Mouse (Mus musculus) embryonic facial prominence, embryonic 14.5 days (tissue): Measurements from ENCODE around the gene Samm50. TPM values are rescaled to one million over a fixed set of nuclear protein-coding genes. Genes with fewer than 3 reads are reported as not detected.

Source experiments
- ATAC-seq: fragments of 200-750 bp; cut with Nextera tagmentation; 2 replicates; pipeline ENCODE4 v1.8.0; 2017; ENCODE audit warnings: low read depth, moderate number of reproducible peaks, moderate TSS enrichment
- DNase-seq: peaks from one replicate; pipeline ENCODE4 v3.0.0-alpha.2; 2015; ENCODE audit warnings: low spot score
- H3K27ac ChIP-seq: fragments of 300-500 bp; sonication (generic); replicated peaks from 2 replicates; pipeline ENCODE4 v1.5.1; 2014; ENCODE audit warnings: low read depth, mild to moderate bottlenecking, low read length, moderate library complexity
- H3K27me3 ChIP-seq: fragments of 300-500 bp; sonication (generic); replicated peaks from 2 replicates; pipeline ENCODE4 v1.6.1; 2014; ENCODE audit warnings: low read length; ENCODE audit not compliant: control insufficient read depth, insufficient read depth
- H3K36me3 ChIP-seq: fragments of 300-500 bp; sonication (generic); 2 replicates; pipeline ENCODE4 v1.6.1; 2014; ENCODE audit warnings: low read length, mixed read lengths; ENCODE audit not compliant: control insufficient read depth, insufficient read depth
- H3K4me1 ChIP-seq: fragments of 300-500 bp; sonication (generic); 2 replicates; pipeline ENCODE4 v1.6.1; 2014; ENCODE audit warnings: antibody characterized with exemption, low read length; ENCODE audit not compliant: control insufficient read depth, insufficient read depth
- H3K4me2 ChIP-seq: fragments of 300-500 bp; sonication (generic); 2 replicates; pipeline ENCODE4 v1.6.1; 2014; ENCODE audit warnings: low read depth, mild to moderate bottlenecking, low read length, moderate library complexity, mixed read lengths
- H3K4me3 ChIP-seq: fragments of 300-500 bp; sonication (generic); 2 replicates; pipeline ENCODE4 v1.5.1; 2014; ENCODE audit warnings: low read depth, mild to moderate bottlenecking, low read length
- H3K9ac ChIP-seq: fragments of 300-500 bp; sonication (generic); 2 replicates; pipeline ENCODE4 v1.6.1; 2014; ENCODE audit warnings: low read depth, mild to moderate bottlenecking, low read length, moderate library complexity, mixed read lengths
- H3K9me3 ChIP-seq: fragments of 300-500 bp; sonication (generic); 2 replicates; pipeline ENCODE4 v1.6.1; 2016; ENCODE audit warnings: low read length; ENCODE audit not compliant: control insufficient read depth
- WGBS: fragments of 180-500 bp; shearing (Covaris S2); extraction: QIAGEN DNeasy Blood & Tissue Kit; methylation state at CpG from one replicate; pipeline ENCODE4 v1.1.7; 2014; 5-methylcytosine and 5-hydroxymethylcytosine counted together
- polyA plus RNA-seq: library from polyadenylated mRNA; unstranded; fragments of >200 nt; fragmentation: Nextera tagmentation; extraction: Ambion mirVana; gene quantifications from 2 replicates; pipeline ENCODE4 v1.2.1, GENCODE M21; 2014

Samm50 gene
- polyA plus RNA-seq, 1 experiment from 2014 or later = 71.1 TPM

DNA sequence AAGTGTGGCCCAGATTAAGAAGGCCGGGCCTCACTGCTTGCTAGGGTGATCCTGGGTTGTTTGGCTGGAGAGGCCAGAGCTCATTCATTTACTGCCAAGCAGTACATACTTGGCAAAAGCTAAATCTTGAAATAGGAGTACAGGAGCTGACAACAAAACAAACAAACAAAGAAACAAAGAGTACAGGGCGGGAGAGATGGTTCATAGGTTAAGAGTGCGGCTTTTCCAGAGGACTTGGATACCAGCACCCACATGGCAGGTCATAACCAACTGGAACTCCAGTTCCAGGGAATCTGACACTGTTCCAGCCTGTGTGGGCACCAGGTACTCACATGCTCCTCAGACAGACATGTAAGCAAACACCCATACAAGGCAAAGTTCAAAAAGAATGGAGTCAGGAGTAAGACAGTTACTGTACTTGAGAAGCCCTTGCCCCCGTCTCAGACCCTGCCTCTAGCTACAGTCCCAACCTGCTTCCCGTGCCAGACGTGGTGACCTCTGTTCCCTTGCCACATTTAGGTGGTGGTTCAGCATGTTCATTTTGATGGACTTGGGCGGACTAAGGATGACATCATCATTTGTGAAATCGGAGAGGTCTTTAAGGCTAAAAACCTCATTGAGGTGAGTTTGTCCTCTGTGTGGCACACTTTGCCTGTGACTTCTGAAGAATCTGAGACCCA is 4.6 kb downstream of the Samm50 start:
- ATAC-seq (no peak), DNase-seq (no peak)
- H3K4me3 ChIP-seq = no peak overlapping the region
- H3K27me3 ChIP-seq = no peaks in the 10 kb centered on the region
- no peak overlapping the region for H3K4me2 ChIP-seq
- no peak overlapping the region for H3K9ac ChIP-seq
- peaks cover 8% of the 10 kb centered on the region; the same call in 1 of the 2 replicates for H3K4me1 ChIP-seq
- H3K36me3 ChIP-seq = peaks cover 57% of the 10 kb centered on the region
- WGBS = 83% methylated on average over 8 of the region's 8 CpGs
- no peak overlapping the region for H3K27ac ChIP-seq
- H3K9me3 ChIP-seq = no peaks in the 10 kb centered on the region

GRCm38 (mm10) chr15:84207327-84207726 is 15.3 kb downstream of the Samm50 start:
- Histone ChIP-seq H3K9me3 (no peaks in the 10 kb centered on the region), H3K4me1 (peaks cover under 1% of the 10 kb centered on the region; the same call in 1 of the 2 replicates), H3K27me3 (no peaks in the 10 kb centered on the region), H3K4me3 (no peak overlapping the region), H3K36me3 (peaks cover 94% of the 10 kb centered on the region), H3K9ac (no peak overlapping the region), H3K4me2 (no peak overlapping the region), H3K27ac (no peak overlapping the region)
- no peak for DNase-seq
- no peak for ATAC-seq
- 95% methylated on average over 4 of the region's 4 CpGs for WGBS

DNA sequence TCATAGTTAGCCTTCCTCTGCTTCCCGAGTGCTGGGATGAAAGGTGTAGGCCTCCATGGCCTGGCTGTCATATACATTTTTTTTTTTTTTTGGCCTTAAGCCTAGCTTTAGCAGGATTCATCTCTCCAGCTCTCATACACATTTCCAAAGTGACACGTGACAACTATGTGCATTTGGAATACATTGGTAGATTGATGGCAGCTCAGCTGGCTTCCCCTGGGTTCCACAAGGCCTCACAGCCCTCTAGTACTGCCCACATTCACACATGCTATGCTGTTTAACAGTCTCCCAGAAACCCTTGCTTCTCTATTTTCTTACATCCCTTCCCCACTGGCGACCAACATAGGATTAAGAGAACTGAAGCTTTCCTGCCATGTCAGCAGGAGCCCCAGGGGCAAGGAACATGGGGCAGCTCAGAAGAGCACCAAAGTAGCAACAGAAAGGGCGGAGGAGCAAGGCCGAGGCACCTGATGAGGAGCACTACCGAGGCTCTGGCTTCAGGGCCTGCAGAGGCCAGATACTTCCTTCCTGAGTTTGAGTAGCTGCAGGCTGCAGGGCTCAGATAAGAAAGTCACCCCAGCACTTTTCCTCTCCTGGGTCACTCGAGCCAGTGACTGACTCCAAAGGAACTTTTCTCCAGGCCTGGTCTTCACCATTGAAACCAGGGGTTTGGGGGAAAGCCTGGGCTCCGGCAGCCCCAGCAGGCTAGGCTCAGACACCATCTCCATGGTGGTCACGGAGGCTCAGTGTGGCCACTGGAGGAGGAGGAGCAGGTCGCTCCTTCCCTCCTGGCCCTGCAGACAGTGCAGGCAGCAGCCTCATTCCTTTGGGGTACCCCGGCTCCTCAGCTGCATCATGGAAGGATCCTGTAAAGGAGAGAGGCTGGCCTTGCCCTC is 17.7 kb downstream of the Samm50 start:
- Histone ChIP-seq H3K9me3 (no peaks in the 10 kb centered on the region), H3K4me1 (peaks cover 3% of the 10 kb centered on the region), H3K9ac (no peak overlapping the region), H3K27me3 (no peaks in the 10 kb centered on the region), H3K36me3 (peaks cover 82% of the 10 kb centered on the region), H3K4me3 (no peak overlapping the region), H3K4me2 (no peak overlapping the region), H3K27ac (no peak overlapping the region)
- no peak for ATAC-seq
- DNase-seq = no peak
- 83% methylated on average over 9 of the region's 11 CpGs for WGBS

- peaks cover 82% of the 10 kb centered on the region for H3K36me3 ChIP-seq
- 91% methylated on average over 13 of the region's 13 CpGs for WGBS
- no peaks in the 10 kb centered on the region for H3K27me3 ChIP-seq
- ATAC-seq = no peak
- no peak overlapping the region for H3K9ac ChIP-seq
- no peak overlapping the region for H3K4me2 ChIP-seq
- no peak overlapping the region for H3K27ac ChIP-seq
- DNase-seq = no peak
- no peaks in the 10 kb centered on the region for H3K9me3 ChIP-seq
- H3K4me3 ChIP-seq = no peak overlapping the region
- peaks cover 3% of the 10 kb centered on the region for H3K4me1 ChIP-seq
Observed at GRCm38 (mm10) chr15:84210461-84210860, 18.4 kb downstream of the Samm50 start.

DNA sequence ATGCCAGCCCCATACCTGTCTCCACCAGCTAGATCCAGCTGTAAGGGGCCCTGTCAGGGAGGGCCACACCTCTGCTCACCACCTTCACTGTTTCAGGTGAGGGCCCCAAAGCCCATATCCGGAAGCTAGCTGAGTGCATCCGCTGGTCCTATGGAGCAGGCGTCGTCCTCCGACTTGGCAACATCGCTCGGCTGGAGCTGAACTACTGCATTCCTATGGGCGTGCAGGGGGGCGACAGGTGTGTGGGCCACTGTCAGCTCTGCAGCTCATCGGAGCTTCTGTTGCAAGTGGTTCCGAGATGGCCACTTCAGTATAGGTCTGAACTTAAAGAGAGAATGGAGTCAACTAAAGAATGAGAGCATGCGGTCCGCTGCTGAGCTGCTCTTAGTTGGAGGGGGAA is 18.9 kb downstream of the Samm50 start:
- no peak overlapping the region for H3K27ac ChIP-seq
- H3K27me3 ChIP-seq = no peaks in the 10 kb centered on the region
- H3K9ac ChIP-seq = no peak overlapping the region
- no peak for DNase-seq
- 82% methylated on average over 13 of the region's 13 CpGs for WGBS
- H3K4me2 ChIP-seq = no peak overlapping the region
- H3K4me3 ChIP-seq = no peak overlapping the region
- H3K36me3 ChIP-seq = peaks cover 78% of the 10 kb centered on the region
- peaks cover 6% of the 10 kb centered on the region for H3K4me1 ChIP-seq
- ATAC-seq = no peak
- no peaks in the 10 kb centered on the region for H3K9me3 ChIP-seq

GRCm38 (mm10) chr15:84211564-84211963 is 19.5 kb downstream of the Samm50 start:
- ATAC-seq = no peak
- WGBS = 74% methylated on average over 3 of the region's 4 CpGs
- no peaks in the 10 kb centered on the region for H3K27me3 ChIP-seq
- H3K4me2 ChIP-seq = no peak overlapping the region
- no peak for DNase-seq
- no peak overlapping the region for H3K4me3 ChIP-seq
- H3K36me3 ChIP-seq = peaks cover 72% of the 10 kb centered on the region
- H3K9me3 ChIP-seq = no peaks in the 10 kb centered on the region
- H3K4me1 ChIP-seq = peaks cover 12% of the 10 kb centered on the region
- H3K9ac ChIP-seq = no peak overlapping the region
- H3K27ac ChIP-seq = no peak overlapping the region

DNA sequence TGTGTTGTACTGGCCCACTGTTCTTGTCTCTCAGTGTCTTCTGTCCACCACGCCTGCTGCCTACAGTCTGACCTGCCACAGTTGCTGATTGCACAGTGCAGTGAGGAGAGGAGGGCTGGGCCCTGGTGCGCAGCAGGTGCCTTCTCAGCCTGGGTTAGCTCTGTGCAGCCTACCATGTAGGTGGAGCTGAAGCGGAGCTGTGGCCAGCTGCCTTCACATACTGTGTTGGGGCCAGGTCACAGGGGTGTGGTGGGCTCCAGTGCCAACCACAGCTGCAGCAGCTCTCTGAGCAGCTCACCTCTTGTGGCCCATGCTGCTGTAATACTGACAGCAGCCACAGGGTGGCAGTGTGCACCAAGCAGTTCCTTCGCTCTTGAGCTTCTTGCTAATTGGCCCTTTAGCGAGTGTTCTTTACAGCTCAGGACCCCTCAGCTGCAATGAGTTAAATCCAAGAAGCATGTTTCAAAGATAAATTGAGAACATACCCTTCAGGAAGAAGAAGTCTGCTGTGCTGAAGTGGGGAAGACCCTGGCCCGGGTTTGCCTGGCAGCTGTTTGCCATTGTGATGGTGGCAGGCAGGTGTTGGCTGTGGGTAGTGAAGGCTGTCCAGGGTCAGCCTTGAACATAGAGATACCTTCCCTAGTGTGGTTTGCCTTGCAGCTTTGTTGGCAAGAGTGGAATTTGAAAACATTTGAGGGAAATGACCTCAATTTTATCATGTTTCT is 20.2 kb downstream of the Samm50 start:
- Histone ChIP-seq H3K4me1 (peaks cover 18% of the 10 kb centered on the region), H3K4me3 (no peak overlapping the region), H3K36me3 (peaks cover 65% of the 10 kb centered on the region), H3K4me2 (no peak overlapping the region), H3K27ac (no peak overlapping the region), H3K27me3 (no peaks in the 10 kb centered on the region), H3K9me3 (no peaks in the 10 kb centered on the region), H3K9ac (no peak overlapping the region)
- 40% methylated on average over 6 of the region's 6 CpGs for WGBS
- ATAC-seq (peak; percentile 48), DNase-seq (peak; percentile 89)

DNA sequence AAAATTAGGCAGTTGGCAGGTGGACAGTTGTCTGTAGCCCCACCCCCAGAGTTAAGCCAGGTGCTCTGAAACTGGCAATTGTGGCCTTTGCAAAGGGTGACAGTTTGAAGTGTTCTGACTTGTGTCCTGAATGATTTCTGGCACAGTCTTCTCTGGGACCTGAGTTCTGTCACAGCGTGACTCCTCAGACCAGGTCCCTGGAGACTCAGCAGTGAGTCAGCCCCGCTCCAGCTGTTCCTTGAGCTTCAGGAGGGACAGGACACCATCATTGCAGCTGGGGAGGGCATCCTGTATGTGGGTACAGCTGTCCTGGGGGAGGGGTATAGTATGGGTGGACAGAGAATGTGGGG is 20.7 kb downstream of the Samm50 start:
- Histone ChIP-seq H3K4me2 (no peak overlapping the region), H3K4me1 (peaks cover 23% of the 10 kb centered on the region), H3K27ac (no peak overlapping the region), H3K9ac (no peak overlapping the region), H3K36me3 (peaks cover 60% of the 10 kb centered on the region), H3K9me3 (no peaks in the 10 kb centered on the region), H3K27me3 (no peaks in the 10 kb centered on the region), H3K4me3 (no peak overlapping the region)
- ATAC-seq = no peak
- WGBS = 61% methylated on average over 2 of the region's 2 CpGs
- peak; percentile 54 for DNase-seq
